Mouse (Mus musculus) heart, postnatal 0 days (tissue): ENCODE measurements around the gene Slc35c2. TPM values are rescaled to one million over a fixed set of nuclear protein-coding genes. Genes with fewer than 3 reads are reported as not detected.

Source experiments
- ATAC-seq: fragments of 200-750 bp; cut with Nextera tagmentation; 2 replicates; pipeline ENCODE4 v1.8.0; 2017; ENCODE audit warnings: low read depth, moderate number of reproducible peaks, moderate library complexity; ENCODE audit not compliant: insufficient read depth
- DNase-seq: peaks from one replicate; pipeline ENCODE4 v3.0.0-alpha.2; 2016; ENCODE audit warnings: low spot score
- H3K27ac ChIP-seq: fragments of 300-500 bp; sonication (generic); 2 replicates; pipeline ENCODE4 v1.5.1; 2014; ENCODE audit warnings: low read depth, mild to moderate bottlenecking
- H3K27me3 ChIP-seq: fragments of 300-500 bp; sonication (generic); 2 replicates; pipeline ENCODE4 v1.6.1; 2014; ENCODE audit warnings: low read length, mixed read lengths; ENCODE audit not compliant: control insufficient read depth, insufficient read depth
- H3K36me3 ChIP-seq: fragments of 300-500 bp; sonication (generic); replicated peaks from 2 replicates; pipeline ENCODE4 v1.6.1; 2014; ENCODE audit warnings: low read length, mixed read lengths; ENCODE audit not compliant: control insufficient read depth, insufficient read depth
- H3K4me1 ChIP-seq: fragments of 300-500 bp; sonication (generic); 2 replicates; pipeline ENCODE4 v1.6.1; 2014; ENCODE audit warnings: antibody characterized with exemption; ENCODE audit not compliant: control insufficient read depth, insufficient read depth
- H3K4me2 ChIP-seq: fragments of 300-500 bp; sonication (generic); 2 replicates; pipeline ENCODE4 v1.6.1; 2014; ENCODE audit warnings: low read depth, mild to moderate bottlenecking, low read length, moderate library complexity
- H3K4me3 ChIP-seq: fragments of 300-500 bp; sonication (generic); 2 replicates; pipeline ENCODE4 v1.5.1; 2014; ENCODE audit warnings: low read depth, low read length
- H3K9ac ChIP-seq: fragments of 300-500 bp; sonication (generic); replicated peaks from 2 replicates; pipeline ENCODE4 v1.6.1; 2014; ENCODE audit warnings: low read depth, low read length, mixed read lengths
- H3K9me3 ChIP-seq: fragments of 300-500 bp; sonication (generic); replicated peaks from 2 replicates; pipeline ENCODE4 v1.6.1; 2016; ENCODE audit warnings: low read length; ENCODE audit not compliant: control insufficient read depth
- CTCF ChIP-seq: IDR thresholded peaks from 2 replicates; pipeline ENCODE4 v1.5.1; 2016; ENCODE audit warnings: antibody characterized with exemption, control low read depth, low read depth
- EP300 ChIP-seq: IDR thresholded peaks from 2 replicates; pipeline ENCODE4 v1.6.1; 2016; ENCODE audit warnings: antibody characterized with exemption, low read depth
- WGBS: fragments of 180-500 bp; shearing (Covaris S2); extraction: QIAGEN DNeasy Blood & Tissue Kit; methylation state at CpG from one replicate; pipeline ENCODE4 v1.1.7; 2014; 5-methylcytosine and 5-hydroxymethylcytosine counted together
- polyA plus RNA-seq: library from polyadenylated mRNA; unstranded; fragments of >200 nt; fragmentation: Nextera tagmentation; extraction: Ambion mirVana; gene quantifications from 2 replicates; pipeline ENCODE4 v1.2.1, GENCODE M21; 2015
- total RNA-seq: library from RNA; depleted of rRNA; stranded (reverse); fragments of >200 nt; gene quantifications from 2 replicates; pipeline ENCODE4 v1.2.3, GENCODE M21; 2014; ENCODE audit warnings: low replicate concordance

The Slc35c2 gene
- total and polyA plus RNA-seq, 2 experiments from 2014 or later = 32.6 to 73.8 TPM

DNA sequence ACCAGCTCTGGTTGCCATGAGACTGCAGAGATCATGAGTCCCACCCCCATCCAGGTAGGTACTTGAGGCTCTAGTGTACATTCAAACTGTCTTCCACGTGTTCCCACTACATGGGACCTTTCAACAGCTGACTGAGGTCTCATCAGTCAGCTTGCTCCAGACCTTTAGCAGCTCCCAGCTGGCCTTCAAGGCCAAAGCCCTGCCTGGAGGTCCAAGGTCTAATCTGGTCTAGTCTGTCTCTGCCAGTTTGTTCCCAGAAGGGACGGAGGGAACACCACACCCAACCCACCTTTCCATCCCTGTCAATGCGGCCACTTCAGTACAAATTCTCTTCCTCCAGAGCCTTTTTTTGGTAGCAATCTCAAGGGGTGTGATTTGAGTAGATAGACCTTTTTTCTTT, 4.0 kb downstream of the Slc35c2 start:
- no peak overlapping the region for H3K4me3 ChIP-seq
- H3K27ac ChIP-seq = no peak overlapping the region
- no peak overlapping the region for H3K4me2 ChIP-seq
- DNase-seq = no peak
- ATAC-seq = no peak
- 0 out of 2 replicates have a peak, but pooled peaks cover 11% of the 10 kb centered on the region for H3K36me3 ChIP-seq
- TF ChIP-seq CTCF (no peak), EP300 (no peak)
- 82% methylated on average over 3 of the region's 3 CpGs for WGBS
- H3K4me1 ChIP-seq = peaks cover 8% of the 10 kb centered on the region
- no peak overlapping the region for H3K9ac ChIP-seq
- H3K27me3 ChIP-seq = no peaks in the 10 kb centered on the region
- no peaks in the 10 kb centered on the region for H3K9me3 ChIP-seq

- H3K27ac ChIP-seq = no peak overlapping the region
- no peak overlapping the region for H3K4me3 ChIP-seq
- H3K36me3 ChIP-seq = peaks cover 21% of the 10 kb centered on the region; the same call in 1 of the 2 replicates
- no peak overlapping the region for H3K4me2 ChIP-seq
- peaks cover 1% of the 10 kb centered on the region for H3K4me1 ChIP-seq
- WGBS = 38% methylated on average over 3 of the region's 6 CpGs
- H3K27me3 ChIP-seq = no peaks in the 10 kb centered on the region
- DNase-seq = peak; percentile 16
- peak; percentile 52 for ATAC-seq
- H3K9me3 ChIP-seq = no peaks in the 10 kb centered on the region
- TF ChIP-seq EP300 (no peak), CTCF (no peak)
- H3K9ac ChIP-seq = no peak overlapping the region
Measured at GRCm38 (mm10) chr2:165281779-165282311, 5.8 kb downstream of the Slc35c2 start.

DNA sequence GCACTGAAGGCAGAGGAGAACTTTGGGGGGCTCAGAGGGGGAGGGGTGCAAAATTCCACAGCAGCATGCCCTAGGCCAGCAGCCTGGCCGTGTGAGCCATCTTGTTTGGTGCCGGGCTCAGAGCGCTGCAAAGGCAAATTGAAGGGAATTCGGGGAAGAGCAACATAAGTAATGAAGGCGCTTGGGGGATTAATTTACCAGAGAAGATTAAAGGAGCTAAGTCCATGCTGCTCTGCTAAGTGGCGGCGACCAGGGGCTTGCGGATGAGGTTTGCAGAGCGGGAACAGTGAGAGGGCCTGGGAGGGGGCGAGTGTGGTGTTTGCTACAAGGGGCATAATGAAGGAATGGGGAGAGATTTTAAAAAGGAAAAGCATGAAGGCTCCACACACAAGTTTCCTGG, 8.3 kb downstream of the Slc35c2 start:
- WGBS = 72% methylated on average over 10 of the region's 10 CpGs
- ATAC-seq (no peak), DNase-seq (no peak)
- Histone ChIP-seq H3K27me3 (no peaks in the 10 kb centered on the region), H3K4me1 (no peaks in the 10 kb centered on the region), H3K36me3 (peaks cover 25% of the 10 kb centered on the region; the same call in 1 of the 2 replicates), H3K9me3 (no peaks in the 10 kb centered on the region), H3K4me3 (no peak overlapping the region), H3K9ac (no peak overlapping the region), H3K27ac (no peak overlapping the region), H3K4me2 (no peak overlapping the region)
- TF ChIP-seq CTCF = no peak
- TF ChIP-seq EP300 = no peak

DNA sequence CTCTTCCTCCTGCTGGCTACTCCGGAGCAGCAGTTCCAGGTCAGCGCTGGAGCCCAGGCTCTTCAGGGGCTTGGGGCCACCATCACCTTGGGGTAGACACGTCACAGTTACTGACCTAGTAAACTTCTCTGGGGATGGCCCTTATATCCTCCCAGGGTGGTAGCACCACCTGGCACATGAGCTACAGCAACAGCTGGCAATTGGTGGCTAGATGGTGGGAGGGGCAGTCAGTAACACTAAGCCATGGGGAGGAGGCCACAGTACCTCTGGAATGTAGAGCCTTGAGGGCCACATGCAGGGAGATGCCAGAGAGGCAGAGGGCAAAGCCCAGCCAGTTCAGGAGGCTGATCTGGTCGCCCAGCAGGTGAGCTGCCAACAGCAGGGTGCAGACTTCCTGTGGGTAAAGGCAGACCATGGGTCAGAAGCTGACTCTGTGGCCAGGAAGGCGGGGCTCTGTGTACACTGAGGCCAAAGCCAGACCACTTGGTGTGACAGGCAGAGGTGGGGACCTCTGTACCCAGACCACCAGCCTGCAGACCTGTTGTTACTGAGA, 10.4 kb downstream of the Slc35c2 start:
- H3K27ac ChIP-seq = no peak overlapping the region
- H3K4me2 ChIP-seq = no peak overlapping the region
- peaks cover 25% of the 10 kb centered on the region; the same call in 1 of the 2 replicates for H3K36me3 ChIP-seq
- H3K9me3 ChIP-seq = no peaks in the 10 kb centered on the region
- 83% methylated on average over 5 of the region's 5 CpGs for WGBS
- TF ChIP-seq EP300 = no peak
- TF ChIP-seq CTCF = no peak
- H3K4me1 ChIP-seq = no peaks in the 10 kb centered on the region
- DNase-seq (no peak), ATAC-seq (no peak)
- H3K27me3 ChIP-seq = no peaks in the 10 kb centered on the region
- no peak overlapping the region for H3K4me3 ChIP-seq
- H3K9ac ChIP-seq = no peak overlapping the region

- no peaks in the 10 kb centered on the region for H3K27me3 ChIP-seq
- H3K4me2 ChIP-seq = no peak overlapping the region
- TF ChIP-seq CTCF (peak; percentile 85), EP300 (no peak)
- no peaks in the 10 kb centered on the region for H3K4me1 ChIP-seq
- DNase-seq = peak; percentile 54
- 26% methylated on average over 8 of the region's 8 CpGs for WGBS
- no peak overlapping the region for H3K27ac ChIP-seq
- H3K9ac ChIP-seq = no peak overlapping the region
- peak; percentile 57; the same call in 1 of the 2 replicates for ATAC-seq
- peaks cover 18% of the 10 kb centered on the region; the same call in 1 of the 2 replicates for H3K36me3 ChIP-seq
- no peak overlapping the region for H3K4me3 ChIP-seq
- H3K9me3 ChIP-seq = no peaks in the 10 kb centered on the region
Measured at GRCm38 (mm10) chr2:165275824-165276223, 11.8 kb downstream of the Slc35c2 start.

DNA sequence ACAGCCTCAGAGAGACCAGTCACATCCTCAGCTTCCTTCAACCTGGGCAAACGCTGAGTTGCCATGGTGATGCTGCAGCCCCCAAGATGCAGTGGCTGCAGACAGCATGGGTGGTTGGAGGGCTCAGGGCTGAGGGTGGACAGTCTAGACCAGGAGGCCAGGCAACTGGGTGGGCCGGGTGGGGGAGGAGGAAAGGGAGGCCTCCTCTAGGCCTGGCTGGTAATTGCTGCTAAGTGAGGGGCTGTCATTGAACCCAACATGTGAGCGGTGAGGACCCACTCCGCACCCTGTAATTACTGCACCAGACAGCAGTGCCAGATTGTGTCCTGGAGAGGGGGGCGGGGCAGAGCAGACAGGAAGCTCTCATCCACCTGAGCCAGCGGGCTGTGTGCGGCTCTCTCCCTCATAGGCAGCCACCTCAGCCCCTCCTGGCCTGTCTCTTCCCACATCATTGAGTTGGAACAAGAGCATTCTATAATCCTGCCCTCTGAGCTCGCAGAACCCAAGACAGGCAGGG, 12.5 kb downstream of the Slc35c2 start:
- Histone ChIP-seq H3K4me3 (no peak overlapping the region), H3K4me2 (no peak overlapping the region), H3K9me3 (no peaks in the 10 kb centered on the region), H3K4me1 (no peaks in the 10 kb centered on the region), H3K9ac (no peak overlapping the region), H3K36me3 (peaks cover 14% of the 10 kb centered on the region; the same call in 1 of the 2 replicates), H3K27me3 (no peaks in the 10 kb centered on the region), H3K27ac (no peak overlapping the region)
- TF ChIP-seq CTCF = no peak
- 75% methylated on average over 7 of the region's 8 CpGs for WGBS
- DNase-seq (no peak), ATAC-seq (no peak)
